Mouse (Mus musculus) heart, embryonic 15.5 days (tissue): Measurements from ENCODE around the gene Mast2. TPM values are rescaled to one million over a fixed set of nuclear protein-coding genes. Genes with fewer than 3 reads are reported as not detected.
A peak's percentile ranks its signal among the peaks of the same experiment; 100 is the strongest.

Experiments used
- ATAC-seq: fragments of 200-750 bp; cut with Nextera tagmentation; replicated peaks from 2 replicates; pipeline ENCODE4 v1.8.0; 2017; ENCODE audit warnings: low read depth, moderate TSS enrichment; ENCODE audit not compliant: insufficient number of reproducible peaks, insufficient read depth, low FRiP score
- H3K27ac ChIP-seq: fragments of 300-500 bp; sonication (generic); 2 replicates; pipeline ENCODE4 v1.5.1; 2015; ENCODE audit warnings: mild to moderate bottlenecking, inconsistent platforms
- H3K27me3 ChIP-seq: fragments of 300-500 bp; sonication (generic); 2 replicates; pipeline ENCODE4 v1.6.1; 2015; ENCODE audit warnings: inconsistent platforms
- H3K36me3 ChIP-seq: fragments of 300-500 bp; sonication (generic); 2 replicates; pipeline ENCODE4 v1.6.1; 2015; ENCODE audit warnings: mild to moderate bottlenecking, inconsistent platforms
- H3K4me1 ChIP-seq: fragments of 300-500 bp; sonication (generic); replicated peaks from 2 replicates; pipeline ENCODE4 v1.6.1; 2015; ENCODE audit warnings: inconsistent platforms
- H3K4me2 ChIP-seq: fragments of 300-500 bp; sonication (generic); 2 replicates; pipeline ENCODE4 v1.6.1; 2015; ENCODE audit warnings: inconsistent platforms, mild to moderate bottlenecking, moderate library complexity
- H3K4me3 ChIP-seq: fragments of 300-500 bp; sonication (generic); 2 replicates; pipeline ENCODE4 v1.5.1; 2015; ENCODE audit warnings: mild to moderate bottlenecking, inconsistent platforms
- H3K9ac ChIP-seq: fragments of 300-500 bp; sonication (generic); 2 replicates; pipeline ENCODE4 v1.6.1; 2015; ENCODE audit warnings: mild to moderate bottlenecking, inconsistent platforms
- H3K9me3 ChIP-seq: fragments of 300-500 bp; sonication (generic); replicated peaks from 2 replicates; pipeline ENCODE4 v1.6.1; 2016; ENCODE audit warnings: inconsistent platforms
- WGBS: fragments of 180-500 bp; shearing (Covaris S2); methylation state at CpG from one replicate; pipeline ENCODE4 v1.1.7; 2015; ENCODE audit warnings: mixed read lengths; 5-methylcytosine and 5-hydroxymethylcytosine counted together
- polyA plus RNA-seq: library from polyadenylated mRNA; unstranded; fragments of >200 nt; fragmentation: Nextera tagmentation; extraction: Ambion mirVana; gene quantifications from 2 replicates; pipeline ENCODE4 v1.2.1, GENCODE M21; 2015

Gene Mast2
- 16.8 and 20.3 TPM in 2 replicates for polyA plus RNA-seq

- Histone ChIP-seq H3K9me3 (no peaks in the 10 kb centered on the region), H3K9ac (peak within 1 kb of the TSS; percentile 98), H3K36me3 (no peaks in the 10 kb centered on the region), H3K27me3 (no peaks in the 10 kb centered on the region), H3K4me3 (peak within 1 kb of the TSS; percentile 96), H3K4me2 (peak within 1 kb of the TSS; percentile 73), H3K4me1 (peaks cover 18% of the 10 kb centered on the region), H3K27ac (peak within 1 kb of the TSS; percentile 91)
- peak; percentile 88 for ATAC-seq
- WGBS, result 1% methylated on average over 62 of the region's 68 CpGs
Observed at GRCm38 (mm10) chr4:116464126-116464981, at the start of gene Mast2. TSS of gene Mast2 (minus strand) at chr4:116464183.

- H3K27me3 ChIP-seq, result no peaks in the 10 kb centered on the region
- peaks cover 9% of the 10 kb centered on the region for H3K4me1 ChIP-seq
- peak; percentile 97 for ATAC-seq
- H3K9ac ChIP-seq, result peak within 1 kb of the TSS; percentile 71
- no peaks in the 10 kb centered on the region for H3K36me3 ChIP-seq
- peak within 1 kb of the TSS; percentile 61 for H3K4me3 ChIP-seq
- H3K4me2 ChIP-seq, result peak within 1 kb of the TSS; percentile 70
- no peaks in the 10 kb centered on the region for H3K9me3 ChIP-seq
- peak within 1 kb of the TSS; percentile 91 for H3K27ac ChIP-seq
- WGBS, result under 1% methylated on average over 55 of the region's 55 CpGs
Observed at GRCm38 (mm10) chr4:116507425-116508218, 43.6 kb upstream of the Mast2 start, which contains the start of gene Ipp. TSS of gene Ipp (plus strand) at chr4:116507549.

- Histone ChIP-seq H3K27ac (peak overlapping the region; percentile 91), H3K36me3 (no peaks in the 10 kb centered on the region), H3K4me3 (peak overlapping the region; percentile 61), H3K4me1 (peaks cover 9% of the 10 kb centered on the region), H3K9me3 (no peaks in the 10 kb centered on the region), H3K4me2 (peak overlapping the region; percentile 70), H3K9ac (peak overlapping the region; percentile 53), H3K27me3 (no peaks in the 10 kb centered on the region)
- ATAC-seq, result no peak
- 23% methylated on average over 11 of the region's 11 CpGs for WGBS
Observed at GRCm38 (mm10) chr4:116506886-116507424, 43.0 kb upstream of the Mast2 start.

GRCm38 (mm10) chr4:116499978-116500377 lies 36.0 kb upstream of the Mast2 start:
- Histone ChIP-seq H3K9ac (no peak overlapping the region), H3K4me1 (no peaks in the 10 kb centered on the region), H3K4me2 (no peak overlapping the region), H3K27me3 (no peaks in the 10 kb centered on the region), H3K27ac (no peak overlapping the region), H3K9me3 (no peaks in the 10 kb centered on the region), H3K4me3 (no peak overlapping the region), H3K36me3 (no peaks in the 10 kb centered on the region)
- 70% methylated on average over 3 of the region's 3 CpGs for WGBS
- no peak for ATAC-seq

GRCm38 (mm10) chr4:116493646-116494045 lies 29.7 kb upstream of the Mast2 start:
- no peak overlapping the region for H3K9ac ChIP-seq
- ATAC-seq, result no peak
- no peak overlapping the region for H3K4me2 ChIP-seq
- no peaks in the 10 kb centered on the region for H3K27me3 ChIP-seq
- no peak overlapping the region for H3K27ac ChIP-seq
- H3K4me3 ChIP-seq, result no peak overlapping the region
- peaks cover 24% of the 10 kb centered on the region for H3K4me1 ChIP-seq
- peaks cover 4% of the 10 kb centered on the region; the same call in 1 of the 2 replicates for H3K9me3 ChIP-seq
- WGBS, result 61% methylated on average over 5 of the region's 5 CpGs
- H3K36me3 ChIP-seq, result no peaks in the 10 kb centered on the region

GRCm38 (mm10) chr4:116492460-116492859 lies 28.5 kb upstream of the Mast2 start:
- Histone ChIP-seq H3K4me3 (no peak overlapping the region), H3K27ac (peak overlapping the region; percentile 35), H3K4me1 (peaks cover 24% of the 10 kb centered on the region), H3K9me3 (peaks cover 4% of the 10 kb centered on the region; the same call in 1 of the 2 replicates), H3K4me2 (peak overlapping the region; percentile 4; the same call in 1 of the 2 replicates), H3K27me3 (no peaks in the 10 kb centered on the region), H3K9ac (no peak overlapping the region), H3K36me3 (no peaks in the 10 kb centered on the region)
- WGBS, result 48% methylated on average over 4 of the region's 4 CpGs
- no peak; the same call in 1 of the 2 replicates for ATAC-seq

- H3K4me2 ChIP-seq, result peak overlapping the region; percentile 4; the same call in 1 of the 2 replicates
- WGBS, result 13% methylated on average over 2 of the region's 2 CpGs
Observed at GRCm38 (mm10) chr4:116491886-116492285, 27.9 kb upstream of the Mast2 start.

GRCm38 (mm10) chr4:116491119-116491536 lies 27.1 kb upstream of the Mast2 start:
- peaks cover 4% of the 10 kb centered on the region; the same call in 1 of the 2 replicates for H3K9me3 ChIP-seq
- H3K27me3 ChIP-seq, result no peaks in the 10 kb centered on the region
- H3K36me3 ChIP-seq, result no peaks in the 10 kb centered on the region
- peak overlapping the region; percentile 35 for H3K27ac ChIP-seq
- no peak overlapping the region for H3K4me3 ChIP-seq
- no peak overlapping the region for H3K9ac ChIP-seq
- peak; percentile 84 for ATAC-seq
- H3K4me2 ChIP-seq, result no peak overlapping the region
- WGBS, result 34% methylated on average over 2 of the region's 2 CpGs
- peaks cover 24% of the 10 kb centered on the region for H3K4me1 ChIP-seq

More at GRCm38 (mm10) chr4:116491886-116492285, 27.9 kb upstream of the Mast2 start:
- Histone ChIP-seq H3K27me3 (no peaks in the 10 kb centered on the region), H3K9ac (no peak overlapping the region), H3K4me3 (no peak overlapping the region), H3K9me3 (peaks cover 4% of the 10 kb centered on the region; the same call in 1 of the 2 replicates), H3K36me3 (no peaks in the 10 kb centered on the region), H3K27ac (peak overlapping the region; percentile 35), H3K4me1 (peaks cover 24% of the 10 kb centered on the region)
- ATAC-seq, result 0 out of 2 replicates have a peak, but pooled peaks have one; percentile 51

- no peak for ATAC-seq
- no peak overlapping the region for H3K4me3 ChIP-seq
- 5% methylated on average over 2 of the region's 2 CpGs for WGBS
- peaks cover 5% of the 10 kb centered on the region for H3K4me1 ChIP-seq
- H3K9ac ChIP-seq, result no peak overlapping the region
- H3K4me2 ChIP-seq, result no peak overlapping the region
- peak overlapping the region; percentile 29; the same call in 1 of the 2 replicates for H3K27ac ChIP-seq
- H3K9me3 ChIP-seq, result no peaks in the 10 kb centered on the region
- H3K36me3 ChIP-seq, result no peaks in the 10 kb centered on the region
- H3K27me3 ChIP-seq, result no peaks in the 10 kb centered on the region; the same call in 1 of the 2 replicates
Observed at GRCm38 (mm10) chr4:116483476-116483875, 19.5 kb upstream of the Mast2 start.

GRCm38 (mm10) chr4:116481322-116481721 lies 17.3 kb upstream of the Mast2 start:
- 48% methylated on average over 2 of the region's 2 CpGs for WGBS
- Histone ChIP-seq H3K4me2 (no peak overlapping the region), H3K9me3 (no peaks in the 10 kb centered on the region), H3K27me3 (no peaks in the 10 kb centered on the region; the same call in 1 of the 2 replicates), H3K4me1 (peaks cover 5% of the 10 kb centered on the region), H3K9ac (no peak overlapping the region), H3K4me3 (no peak overlapping the region), H3K27ac (no peak overlapping the region), H3K36me3 (no peaks in the 10 kb centered on the region)
- ATAC-seq, result no peak
